8 mouse cellular contexts compared by ENCODE assay signal in the genomic region with DNA sequence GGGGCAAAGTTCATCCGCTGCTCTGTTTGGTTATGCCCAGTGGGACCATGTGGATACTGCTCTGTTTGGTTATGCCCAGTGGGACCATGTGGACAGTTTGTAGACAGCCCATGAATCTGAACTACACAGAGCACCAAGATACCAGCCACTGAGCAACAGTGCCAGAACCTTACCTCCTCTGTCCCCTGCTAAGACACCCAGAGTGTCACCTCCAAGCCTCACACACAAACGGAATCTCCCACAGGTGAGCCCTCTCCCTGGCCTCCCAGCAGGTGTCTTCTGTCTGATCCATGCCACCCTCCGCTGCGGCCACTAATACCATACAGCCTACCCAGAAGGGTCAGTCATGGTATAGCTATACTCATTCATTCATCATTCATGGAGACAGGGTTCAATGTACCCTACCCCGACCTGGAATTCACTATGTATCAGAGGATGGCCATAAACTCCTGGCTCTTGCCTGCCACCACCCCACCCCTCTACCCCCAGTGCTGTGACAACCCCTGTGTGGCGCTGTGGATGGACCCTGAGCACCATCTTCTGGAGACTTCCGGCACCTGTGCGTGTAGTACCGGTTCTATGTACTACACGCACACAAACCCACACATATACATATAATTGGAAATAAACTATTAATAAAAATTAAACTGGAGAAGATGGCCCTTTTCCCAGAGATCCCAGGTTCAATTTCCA. TPM values are rescaled to one million over a fixed set of nuclear protein-coding genes. Genes with fewer than 3 reads are reported as not detected.
DNase-seq lines count a peak whose midpoint lies in the region; ATAC-seq and TF ChIP-seq lines count a peak whose summit lies in the region.

No protein-coding gene starts in this region.

- intact Hi-C loops in left cerebral cortex, postnatal 36 days (cut with DNase I): no loop called here

- peaks cover 18% of the 10 kb centered on the region for H3K4me1 ChIP-seq in kidney, embryonic 14.5 days (ENCODE audit: control insufficient read depth, insufficient read depth, low read length)
- H3K4me1 ChIP-seq in bone marrow macrophage, adult 2 months (ENCODE audit: control insufficient read depth, insufficient read depth, low read length): peaks cover 31% of the 10 kb centered on the region
- peaks cover 30% of the 10 kb centered on the region for H3K4me1 ChIP-seq in hindbrain, embryonic 15.5 days (replicated peaks)

- 55% methylated on average over 10 of the region's 10 CpGs for WGBS in kidney, embryonic 14.5 days
- WGBS in hindbrain, embryonic 15.5 days: 56% methylated on average over 10 of the region's 10 CpGs

- no peak overlapping the region; the same call in 1 of the 2 replicates for H3K27ac ChIP-seq in kidney, embryonic 14.5 days (ENCODE audit: low read depth, low read length)
- peak overlapping the region; percentile 25; the same call in 1 of the 2 replicates for H3K27ac ChIP-seq in bone marrow macrophage, adult 2 months (ENCODE audit: insufficient read depth, low read depth, low read length)
- H3K27ac ChIP-seq in hindbrain, embryonic 15.5 days (replicated peaks): peak overlapping the region; percentile 80; the same call in 1 of the 2 replicates

- no peak for DNase-seq in kidney, postnatal 14 days
- no peak for DNase-seq in yolk sac, embryonic 10.5 days (ENCODE audit: low spot score)
- DNase-seq in left cerebral cortex, postnatal 36 days (ENCODE audit: low spot score in 2 of 2): no peak
- DNase-seq in cerebellum, postnatal 25 days: no peak

- TF ChIP-seq CTCF in bone marrow macrophage, adult 2 months (IDR thresholded peaks at IDR 0.05; ENCODE audit: low read depth, low read length): no peak

- H3K27me3 ChIP-seq in kidney, embryonic 14.5 days (ENCODE audit: control insufficient read depth, insufficient read depth, low read length): no peaks in the 10 kb centered on the region
- H3K27me3 ChIP-seq in hindbrain, embryonic 15.5 days: no peaks in the 10 kb centered on the region
- H3K27me3 ChIP-seq in myocyte (ENCODE audit: control insufficient read depth, insufficient read depth, insufficient read length): no peaks in the 10 kb centered on the region

- peak overlapping the region; percentile 88 for H3K9ac ChIP-seq in kidney, embryonic 14.5 days (ENCODE audit: low read depth, low read length)
- H3K9ac ChIP-seq in hindbrain, embryonic 15.5 days: peak overlapping the region; percentile 75

- peaks cover 33% of the 10 kb centered on the region for H3K79me2 ChIP-seq in myocyte (ENCODE audit: control insufficient read depth, insufficient read depth)

- no peak for TF ChIP-seq POLR2A in bone marrow macrophage, adult 2 months (IDR thresholded peaks at IDR 0.05; ENCODE audit: borderline replicate concordance, low read depth, low read length)
- no peak for TF ChIP-seq POLR2A in myocyte (IDR thresholded peaks at IDR 0.05; ENCODE audit: insufficient read length, low read depth)

- peak overlapping the region; percentile 58 for H3ac ChIP-seq in myocyte (ENCODE audit: control insufficient read depth, insufficient read length)

- peak overlapping the region; percentile 97 for H3K4me3 ChIP-seq in kidney, embryonic 14.5 days (ENCODE audit: low read length)
- peak overlapping the region; percentile 87 for H3K4me3 ChIP-seq in bone marrow macrophage, adult 2 months (ENCODE audit: insufficient read depth, low read length)
- H3K4me3 ChIP-seq in hindbrain, embryonic 15.5 days: peak overlapping the region; percentile 63
- peak overlapping the region; percentile 93 for H3K4me3 ChIP-seq in myocyte

- no peak for ATAC-seq in kidney, embryonic 14.5 days (ENCODE audit: low FRiP score, low TSS enrichment)
- no peak for ATAC-seq in hindbrain, embryonic 15.5 days (ENCODE audit: low FRiP score, low read depth)

- H3K4me2 ChIP-seq in kidney, embryonic 14.5 days (replicated peaks; ENCODE audit: low read depth, low read length): peak overlapping the region; percentile 95
- peak overlapping the region; percentile 83 for H3K4me2 ChIP-seq in hindbrain, embryonic 15.5 days
- peak overlapping the region; percentile 95 for H3K4me2 ChIP-seq in myocyte (ENCODE audit: low read depth)

- peaks cover 42% of the 10 kb centered on the region for H3K36me3 ChIP-seq in kidney, embryonic 14.5 days (ENCODE audit: control insufficient read depth, insufficient read depth, low read length)
- peaks cover 35% of the 10 kb centered on the region for H3K36me3 ChIP-seq in hindbrain, embryonic 15.5 days
- H3K36me3 ChIP-seq in myocyte (ENCODE audit: control insufficient read depth, insufficient read depth): peaks cover 7% of the 10 kb centered on the region

- no peaks in the 10 kb centered on the region for H3K9me3 ChIP-seq in kidney, embryonic 14.5 days (ENCODE audit: control insufficient read depth, low read length)
- H3K9me3 ChIP-seq in hindbrain, embryonic 15.5 days: no peaks in the 10 kb centered on the region

TF ChIP-seq in myocyte, 11 proteins besides CTCF, POLR2A, EP300 and RAD21:
- TF ChIP-seq SRF (IDR thresholded peaks at IDR 0.05; ENCODE audit: control insufficient read depth, insufficient read length, low read depth) (no peak), CEBPB (IDR thresholded peaks at IDR 0.05; ENCODE audit: insufficient read depth, poor library complexity, severe bottlenecking) (no peak), MYOD1 (IDR thresholded peaks at IDR 0.05; ENCODE audit: control insufficient read depth in 1 of 3, insufficient read length in 2 of 3, low read depth in 2 of 3) (no peak), TCF12 (IDR thresholded peaks at IDR 0.05; ENCODE audit: insufficient read depth, poor library complexity, severe bottlenecking) (no peak), E2F4 (IDR thresholded peaks at IDR 0.05; ENCODE audit: insufficient read depth) (no peak), POLR2AphosphoS2 (IDR thresholded peaks at IDR 0.05; ENCODE audit: insufficient read length, low read depth) (no peak), REST (IDR thresholded peaks at IDR 0.05; ENCODE audit: insufficient read depth, insufficient read length) (no peak), USF1 (IDR thresholded peaks at IDR 0.05; ENCODE audit: low read depth) (no peak)

RNA-seq across cellular contexts. Expression of gene Uqcr11, which starts 1.0 kb away (rescaled TPM):
- polyA plus RNA-seq in kidney, embryonic 14.5 days (2014; fragmentation: Nextera tagmentation; extraction: Ambion mirVana): 806 and 1,046 TPM in 2 replicates
- 175 and 193 TPM in 2 replicates for polyA plus RNA-seq in bone marrow macrophage, adult 2 months (2012; ENCODE audit: insufficient read depth, insufficient read length, missing spikeins)
- polyA plus RNA-seq in hindbrain, embryonic 15.5 days (2015; fragmentation: Nextera tagmentation; extraction: Ambion mirVana): 711 and 737 TPM in 2 replicates
- polyA plus RNA-seq in myocyte (2012; fragmentation: generic; extraction: Trizol): 1,247 TPM
- total RNA-seq in left cerebral cortex, postnatal 36 days (2021): 100 to 1,000 TPM; 411 to 444 TPM

RNA-seq across cellular contexts. Expression of gene Mbd3, which starts 6.3 kb away (rescaled TPM):
- polyA plus RNA-seq in kidney, embryonic 14.5 days (2014; fragmentation: Nextera tagmentation; extraction: Ambion mirVana): 248 and 270 TPM in 2 replicates
- polyA plus RNA-seq in bone marrow macrophage, adult 2 months (2012; ENCODE audit: insufficient read depth, insufficient read length, missing spikeins): 55.6 and 58.2 TPM in 2 replicates
- 213 and 229 TPM in 2 replicates for polyA plus RNA-seq in hindbrain, embryonic 15.5 days (2015; fragmentation: Nextera tagmentation; extraction: Ambion mirVana)
- 190 TPM for polyA plus RNA-seq in myocyte (2012; fragmentation: generic; extraction: Trizol)
- total RNA-seq in left cerebral cortex, postnatal 36 days (2021): 100 to 1,000 TPM; 147 to 150 TPM

RNA-seq across cellular contexts. Expression of gene Mex3d, which starts 18.2 kb away (rescaled TPM):
- polyA plus RNA-seq in kidney, embryonic 14.5 days (2014; fragmentation: Nextera tagmentation; extraction: Ambion mirVana): 8.7 and 14.6 TPM in 2 replicates
- polyA plus RNA-seq in bone marrow macrophage, adult 2 months (2012; ENCODE audit: insufficient read depth, insufficient read length, missing spikeins): 5.8 and 8.3 TPM in 2 replicates
- 18.9 and 19.2 TPM in 2 replicates for polyA plus RNA-seq in hindbrain, embryonic 15.5 days (2015; fragmentation: Nextera tagmentation; extraction: Ambion mirVana)
- polyA plus RNA-seq in myocyte (2012; fragmentation: generic; extraction: Trizol): 29.6 TPM
- total RNA-seq in left cerebral cortex, postnatal 36 days (2021): 10 to 100 TPM; 18.1 to 23.4 TPM

RNA-seq across cellular contexts. Expression of gene Tcf3, which starts 27.8 kb away (rescaled TPM):
- polyA plus RNA-seq in kidney, embryonic 14.5 days (2014; fragmentation: Nextera tagmentation; extraction: Ambion mirVana): 134 and 162 TPM in 2 replicates
- 25.5 and 27.4 TPM in 2 replicates for polyA plus RNA-seq in bone marrow macrophage, adult 2 months (2012; ENCODE audit: insufficient read depth, insufficient read length, missing spikeins)
- 52.5 and 54.7 TPM in 2 replicates for polyA plus RNA-seq in hindbrain, embryonic 15.5 days (2015; fragmentation: Nextera tagmentation; extraction: Ambion mirVana)
- polyA plus RNA-seq in myocyte (2012; fragmentation: generic; extraction: Trizol): 67.5 TPM
- total RNA-seq in left cerebral cortex, postnatal 36 days (2021): 10 to 100 TPM; 26.0 to 28.3 TPM

RNA-seq across cellular contexts. Expression of gene Plk5, which starts 49.4 kb away (rescaled TPM):
- polyA plus RNA-seq in kidney, embryonic 14.5 days (2014; fragmentation: Nextera tagmentation; extraction: Ambion mirVana): 0.62 and 0.66 TPM in 2 replicates
- polyA plus RNA-seq in bone marrow macrophage, adult 2 months (2012; ENCODE audit: insufficient read depth, insufficient read length, missing spikeins): not detected in 2 replicates
- polyA plus RNA-seq in hindbrain, embryonic 15.5 days (2015; fragmentation: Nextera tagmentation; extraction: Ambion mirVana): 6.1 and 6.4 TPM in 2 replicates
- 0.05 TPM for polyA plus RNA-seq in myocyte (2012; fragmentation: generic; extraction: Trizol)
- 10 to 100 TPM; 16.9 to 33.1 TPM for total RNA-seq in left cerebral cortex, postnatal 36 days (2021)
